Comparison of ENCODE assay signal across 13 mouse cellular contexts in the genomic region with DNA sequence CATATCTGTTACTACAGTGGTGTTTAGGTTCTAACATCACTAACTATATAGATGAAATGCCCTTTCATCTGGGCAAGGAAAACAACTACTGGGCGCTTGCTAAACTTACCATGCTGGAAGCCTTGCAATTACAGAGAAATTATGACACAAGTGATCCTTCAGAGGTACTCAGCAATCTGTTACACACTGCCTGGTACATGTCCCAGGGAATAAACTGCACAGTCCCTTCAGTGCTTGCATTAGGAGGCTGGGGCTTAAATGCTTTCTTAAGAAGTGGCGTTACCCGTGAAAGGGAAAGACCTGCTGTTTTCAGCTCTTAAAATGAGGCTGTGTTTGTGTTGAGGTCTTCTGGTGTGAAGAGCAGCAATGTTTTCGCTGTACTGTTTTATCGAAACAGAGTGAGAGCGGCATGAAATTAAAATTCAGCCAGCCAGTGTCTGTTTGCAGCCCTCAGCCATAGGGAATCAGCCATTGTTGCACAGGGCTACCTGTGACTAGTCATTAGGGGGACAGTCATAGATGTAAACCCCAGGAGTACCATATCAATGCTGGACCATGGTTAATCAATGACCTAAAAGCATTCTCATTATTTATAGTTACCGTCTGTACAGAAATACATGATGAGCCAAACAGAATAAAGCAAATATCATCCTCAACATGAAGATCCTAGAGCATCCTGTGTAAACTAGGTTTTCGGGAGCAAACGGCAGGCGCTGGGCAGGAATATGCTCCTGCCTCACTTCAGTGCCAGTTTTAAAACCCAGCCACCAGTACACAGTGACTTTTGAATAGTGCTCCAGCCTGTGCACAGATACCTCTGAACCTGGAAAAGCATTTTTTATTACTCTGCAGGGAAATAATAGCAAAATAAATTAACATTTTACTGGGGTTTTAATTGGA.
A peak's percentile ranks its signal among the peaks of the same experiment; 100 is the strongest.
DNase-seq lines count a peak whose midpoint lies in the region; ATAC-seq and TF ChIP-seq lines count a peak whose summit lies in the region.
"Had no signal": no experiment of that assay in that cellular context is flagged by ENCODE, and none has a peak within 500 bp of the region (broad histone marks: within the 10 kb centered on the region; RNA-seq: fewer than 3 reads in every experiment).

No protein-coding gene starts in this region.

- no peak for TF ChIP-seq CTCF in liver, postnatal 0 days (IDR thresholded peaks at IDR 0.05; ENCODE audit: low read depth)

- no peaks in the 10 kb centered on the region for H3K27me3 ChIP-seq in liver, postnatal 0 days (ENCODE audit: insufficient read depth, low read length)
- no peaks in the 10 kb centered on the region for H3K27me3 ChIP-seq in embryonic facial prominence, embryonic 15.5 days
- H3K27me3 ChIP-seq in neural tube, embryonic 15.5 days (replicated peaks) = no peaks in the 10 kb centered on the region

- peak; percentile 60 for ATAC-seq in frontal cortex, adult (ENCODE audit: low TSS enrichment)
- no peak for ATAC-seq in liver, postnatal 0 days
- no peak for ATAC-seq in embryonic facial prominence, embryonic 15.5 days (ENCODE audit: insufficient number of reproducible peaks, low FRiP score, low TSS enrichment, low read depth)
- ATAC-seq in neural tube, embryonic 15.5 days (ENCODE audit: low FRiP score) = peak; percentile 74; the same call in 1 of the 2 replicates

- no peak overlapping the region for H3K27ac ChIP-seq in liver, postnatal 0 days (ENCODE audit: low read depth)
- peak overlapping the region; percentile 48; the same call in 1 of the 2 replicates for H3K27ac ChIP-seq in embryonic facial prominence, embryonic 15.5 days (replicated peaks)
- H3K27ac ChIP-seq in neural tube, embryonic 15.5 days (replicated peaks) = peak overlapping the region; percentile 43; the same call in 1 of the 2 replicates

- 0 out of 2 replicates have a peak overlapping the region, but pooled peaks have one; percentile 26 for H3K4me2 ChIP-seq in liver, postnatal 0 days (ENCODE audit: low read depth, low read length)
- no peak overlapping the region for H3K4me2 ChIP-seq in embryonic facial prominence, embryonic 15.5 days (replicated peaks)
- H3K4me2 ChIP-seq in neural tube, embryonic 15.5 days = no peak overlapping the region
- H3K4me2 ChIP-seq: lung, embryonic 14.5 days had no signal

- no peak overlapping the region for H3K4me3 ChIP-seq in liver, postnatal 0 days (ENCODE audit: low read depth, low read length)
- H3K4me3 ChIP-seq in embryonic facial prominence, embryonic 15.5 days (replicated peaks) = no peak overlapping the region
- no peak overlapping the region for H3K4me3 ChIP-seq in neural tube, embryonic 15.5 days (replicated peaks)

- TF ChIP-seq EP300 in liver, postnatal 0 days (IDR thresholded peaks at IDR 0.05; ENCODE audit: low read depth) = no peak

- no peak overlapping the region for H3K9ac ChIP-seq in liver, postnatal 0 days (replicated peaks)
- no peak overlapping the region for H3K9ac ChIP-seq in embryonic facial prominence, embryonic 15.5 days
- H3K9ac ChIP-seq in neural tube, embryonic 15.5 days (replicated peaks) = no peak overlapping the region
- H3K9ac ChIP-seq: lung, embryonic 14.5 days had no signal

- 86% methylated on average over 10 of the region's 10 CpGs for WGBS in liver, postnatal 0 days (ENCODE audit: insufficient replicate concordance)
- 67% methylated on average over 10 of the region's 10 CpGs for WGBS in embryonic facial prominence, embryonic 15.5 days
- 53% methylated on average over 10 of the region's 10 CpGs for WGBS in neural tube, embryonic 15.5 days

- H3K36me3 ChIP-seq in liver, postnatal 0 days (replicated peaks; ENCODE audit: insufficient read depth, low read length) = no peaks in the 10 kb centered on the region
- no peaks in the 10 kb centered on the region for H3K36me3 ChIP-seq in embryonic facial prominence, embryonic 15.5 days
- no peaks in the 10 kb centered on the region for H3K36me3 ChIP-seq in neural tube, embryonic 15.5 days
- H3K36me3 ChIP-seq: G1E had no signal

- no peak for DNase-seq in frontal cortex, postnatal 25 days (ENCODE audit: low spot score in 2 of 2)
- no peak for DNase-seq in liver, postnatal 0 days
- no peak for DNase-seq in liver
- no peak for DNase-seq in cerebellum, adult 11-12 months
- DNase-seq: cerebellum, adult 9-10 months; heart, adult 18-20 months; left cerebral cortex, postnatal 4 days; right cerebral cortex, adult 18-20 months had no signal

- H3K9me3 ChIP-seq in liver, postnatal 0 days (ENCODE audit: low read length) = no peaks in the 10 kb centered on the region
- no peaks in the 10 kb centered on the region for H3K9me3 ChIP-seq in embryonic facial prominence, embryonic 15.5 days (replicated peaks)
- no peaks in the 10 kb centered on the region for H3K9me3 ChIP-seq in neural tube, embryonic 15.5 days (replicated peaks)

- no peaks in the 10 kb centered on the region for H3K4me1 ChIP-seq in liver, postnatal 0 days (ENCODE audit: insufficient read depth)
- peaks cover 11% of the 10 kb centered on the region; the same call in 1 of the 2 replicates for H3K4me1 ChIP-seq in embryonic facial prominence, embryonic 15.5 days
- peaks cover 14% of the 10 kb centered on the region for H3K4me1 ChIP-seq in neural tube, embryonic 15.5 days

Comparison
In these comparisons a context has a peak if more than half of its experiments do, and no peak if none do; other contexts are left out.
1. ATAC-seq: peak in frontal cortex, adult (single experiment) and neural tube, embryonic 15.5 days (single experiment); none in liver, postnatal 0 days (single experiment) and embryonic facial prominence, embryonic 15.5 days (single experiment).